ENCODE assay signal across 20 mouse cellular contexts in the genomic region with DNA sequence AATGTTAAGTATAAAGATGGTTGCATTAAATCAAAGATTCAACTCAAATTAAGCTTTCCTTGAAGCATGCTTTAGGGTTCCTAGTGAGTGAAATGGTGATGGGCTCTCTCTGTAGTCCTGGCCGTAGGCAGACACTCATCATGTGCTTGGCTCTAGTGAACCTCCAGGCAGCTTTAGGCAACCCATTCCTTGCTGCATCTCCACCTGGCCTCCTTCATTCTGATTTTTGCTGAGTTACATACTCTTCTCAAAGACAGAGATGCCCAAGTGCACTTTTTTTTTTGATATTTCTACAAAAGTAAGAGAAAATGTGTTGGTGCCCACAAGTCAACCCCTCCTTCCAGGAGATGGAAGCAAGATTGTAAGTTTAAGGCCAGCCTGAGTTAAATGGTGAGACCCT. TPM values are rescaled to one million over a fixed set of nuclear protein-coding genes. Genes with fewer than 3 reads are reported as not detected.
A peak's percentile ranks its signal among the peaks of the same experiment; 100 is the strongest.
DNase-seq lines count a peak whose midpoint lies in the region; ATAC-seq and TF ChIP-seq lines count a peak whose summit lies in the region.
"Had no signal": no experiment of that assay in that cellular context is flagged by ENCODE, and none has a peak within 500 bp of the region (broad histone marks: within the 10 kb centered on the region; RNA-seq: fewer than 3 reads in every experiment).

No protein-coding gene starts in this region.

- H3K27ac ChIP-seq in midbrain, embryonic 11.5 days (ENCODE audit: low read depth, low read length) = no peak overlapping the region
- no peak overlapping the region for H3K27ac ChIP-seq in midbrain, postnatal 0 days (ENCODE audit: low read depth, low read length)

- no peak overlapping the region for H3K4me2 ChIP-seq in midbrain, embryonic 11.5 days
- no peak overlapping the region for H3K4me2 ChIP-seq in midbrain, postnatal 0 days (ENCODE audit: low read depth, low read length, poor library complexity, severe bottlenecking)

- no peaks in the 10 kb centered on the region for H3K36me3 ChIP-seq in midbrain, embryonic 11.5 days (ENCODE audit: control insufficient read depth, insufficient read depth, low read length)
- no peaks in the 10 kb centered on the region for H3K36me3 ChIP-seq in midbrain, postnatal 0 days (ENCODE audit: insufficient read depth, low read length)
- H3K36me3 ChIP-seq: G1E had no signal

- WGBS in midbrain, embryonic 11.5 days = 86% methylated on average over 1 of the region's 1 CpGs
- 89% methylated on average over 1 of the region's 1 CpGs for WGBS in midbrain, postnatal 0 days

- no peak overlapping the region for H3K4me3 ChIP-seq in midbrain, embryonic 11.5 days (ENCODE audit: low read depth, low read length)
- H3K4me3 ChIP-seq in midbrain, postnatal 0 days (ENCODE audit: low read depth, low read length) = no peak overlapping the region

- no peak overlapping the region for H3K9ac ChIP-seq in midbrain, embryonic 11.5 days (ENCODE audit: low read length)
- H3K9ac ChIP-seq in midbrain, postnatal 0 days (replicated peaks; ENCODE audit: low read length, poor library complexity, severe bottlenecking) = no peak overlapping the region

- intact Hi-C loops in heart, postnatal 25 days (cut with DNase I) = loop anchor here (10.0 kb wide), 1 partner anchor 740 kb away; no protein-coding TSS in a partner anchor

- TF ChIP-seq CTCF in midbrain, postnatal 0 days (IDR thresholded peaks at IDR 0.05) = no peak

- ATAC-seq in midbrain, embryonic 11.5 days (ENCODE audit: low FRiP score) = no peak
- ATAC-seq in midbrain, postnatal 0 days (ENCODE audit: low FRiP score) = no peak
- ATAC-seq: activated CD4-positive, CD25-positive, alpha-beta regulatory T cell, adult 4 months; CD4-positive, CD25-positive, alpha-beta regulatory T cell, adult 4 months; Patski had no signal

- no peaks in the 10 kb centered on the region for H3K27me3 ChIP-seq in midbrain, embryonic 11.5 days (ENCODE audit: control insufficient read depth, insufficient read depth, low read length)
- no peaks in the 10 kb centered on the region; the same call in 1 of the 2 replicates for H3K27me3 ChIP-seq in midbrain, postnatal 0 days (ENCODE audit: insufficient read depth, low read length)
- H3K27me3 ChIP-seq: CH12.LX, Patski had no signal

- H3K4me1 ChIP-seq in midbrain, embryonic 11.5 days (ENCODE audit: control insufficient read depth, insufficient read depth, low read length) = peaks cover 5% of the 10 kb centered on the region
- no peaks in the 10 kb centered on the region for H3K4me1 ChIP-seq in midbrain, postnatal 0 days (ENCODE audit: insufficient read depth, low read length)

- no peaks in the 10 kb centered on the region for H3K9me3 ChIP-seq in midbrain, embryonic 11.5 days (ENCODE audit: control insufficient read depth, low read length)
- no peaks in the 10 kb centered on the region for H3K9me3 ChIP-seq in midbrain, postnatal 0 days (ENCODE audit: low read length)

- peak; percentile 66 for DNase-seq in heart, adult 11 months
- DNase-seq in heart, postnatal 25 days (ENCODE audit: low spot score) = no peak
- peak; percentile 62 for DNase-seq in midbrain, embryonic 11.5 days (ENCODE audit: low spot score, missing footprints)
- no peak for DNase-seq in midbrain, postnatal 0 days (ENCODE audit: low spot score)
- DNase-seq: adrenal gland, adult 2 months; adrenal gland, adult 8-10 months; adrenal gland, postnatal 10 days; adrenal gland, postnatal 14 days; adrenal gland, postnatal 25 days; adrenal gland, postnatal 36 days; B cell, adult 2 months; cerebellum, adult 11 months; cerebellum, adult 11-12 months; cerebellum, adult 18-20 months had no signal

RNA-seq across cellular contexts. Expression of gene Fjx1, which starts 2.8 kb away (rescaled TPM):
- under 1 TPM; 0.60 to 0.78 TPM for total RNA-seq in heart, postnatal 25 days (2021)
- polyA plus RNA-seq in midbrain, embryonic 11.5 days (2014; fragmentation: Nextera tagmentation; extraction: Ambion mirVana) = 25.2 and 25.5 TPM in 2 replicates
- total RNA-seq in midbrain, postnatal 0 days (2014; rRNA removed) = 78.9 and 91.8 TPM in 2 replicates
- 27.1 and 28.5 TPM in 2 replicates for polyA plus RNA-seq in midbrain, postnatal 0 days (2015; fragmentation: Nextera tagmentation; extraction: Ambion mirVana)
- total RNA-seq: MEL had no signal
- polyA plus RNA-seq: activated CD4-positive, CD25-positive, alpha-beta regulatory T cell, adult 4 months; CD4-positive, CD25-positive, alpha-beta regulatory T cell, adult 4 months; G1E had no signal

RNA-seq across cellular contexts. Expression of gene Trim44, which starts 47.5 kb away (rescaled TPM):
- 10 to 100 TPM; 24.7 to 28.2 TPM for total RNA-seq in heart, postnatal 25 days (2021)
- 40.7 and 44.4 TPM in 2 replicates for polyA plus RNA-seq in midbrain, embryonic 11.5 days (2014; fragmentation: Nextera tagmentation; extraction: Ambion mirVana)
- total RNA-seq in midbrain, postnatal 0 days (2014; rRNA removed) = 114 and 132 TPM in 2 replicates
- 42.2 and 50.6 TPM in 2 replicates for polyA plus RNA-seq in midbrain, postnatal 0 days (2015; fragmentation: Nextera tagmentation; extraction: Ambion mirVana)

Comparison
In these comparisons a context has a peak if more than half of its experiments do, and no peak if none do; other contexts are left out.
1. DNase-seq: peak in heart, adult 11 months (single experiment) and midbrain, embryonic 11.5 days (single experiment); none in heart, postnatal 25 days (single experiment) and midbrain, postnatal 0 days (single experiment).
2. RNA of gene Fjx1, which starts 2.8 kb away (total RNA-seq): 78.9 to 91.8 TPM in midbrain, postnatal 0 days; 0.60 to 0.78 TPM in heart, postnatal 25 days; every median in the first group is over 10 times any median in the second.